Mouse (Mus musculus) thymus, adult 2 months (tissue): ENCODE measurements around the gene Mdga1. TPM values are rescaled to one million over a fixed set of nuclear protein-coding genes. Genes with fewer than 3 reads are reported as not detected.

ENCODE experiments used
- DNase-seq: peaks from one replicate; pipeline ENCODE4 v3.0.0; 2021
- H3K27ac ChIP-seq: fragments of 200-500 bp; 2 replicates; pipeline ENCODE4 v1.5.1; 2012; ENCODE audit warnings: low read length, control low read depth; ENCODE audit not compliant: control insufficient read depth, insufficient read depth
- H3K27me3 ChIP-seq: fragments of 200-500 bp; 2 replicates; pipeline ENCODE4 v1.6.1; 2012; ENCODE audit warnings: mild to moderate bottlenecking, low read length, moderate library complexity, mixed read lengths; ENCODE audit not compliant: control insufficient read depth, insufficient read depth
- H3K36me3 ChIP-seq: fragments of 200-500 bp; 2 replicates; pipeline ENCODE4 v1.6.1; 2012; ENCODE audit warnings: mild to moderate bottlenecking, low read length, moderate library complexity; ENCODE audit not compliant: control insufficient read depth, insufficient read depth
- H3K4me1 ChIP-seq: fragments of 200-500 bp; replicated peaks from 2 replicates; pipeline ENCODE4 v1.6.1; 2012; ENCODE audit warnings: low read length; ENCODE audit not compliant: control insufficient read depth, insufficient read depth
- H3K4me3 ChIP-seq: fragments of 200-500 bp; 2 replicates; pipeline ENCODE4 v1.5.1; 2012; ENCODE audit warnings: mild to moderate bottlenecking, low read length, control low read depth, moderate library complexity; ENCODE audit not compliant: control insufficient read depth, insufficient read depth
- CTCF ChIP-seq: fragments of 200-500 bp; IDR thresholded peaks from 2 replicates; pipeline ENCODE4 v1.5.1; 2012; ENCODE audit warnings: mild to moderate bottlenecking, control low read depth, low read length, moderate library complexity, borderline replicate concordance; ENCODE audit not compliant: control insufficient read depth, poor library complexity, insufficient read depth; ENCODE audit errors: extremely low read depth
- POLR2A ChIP-seq: fragments of 200-500 bp; IDR thresholded peaks from 2 replicates; pipeline ENCODE4 v1.6.1; 2012; ENCODE audit warnings: mild to moderate bottlenecking, low read length, control low read depth, moderate library complexity; ENCODE audit not compliant: control insufficient read depth, poor library complexity, insufficient read depth; ENCODE audit errors: extremely low read depth
- WGBS: fragments of 180-500 bp; shearing (Covaris S2); methylation state at CpG from one replicate; pipeline ENCODE4 v1.1.7; 2018; 5-methylcytosine and 5-hydroxymethylcytosine counted together
- polyA plus RNA-seq: library from polyadenylated mRNA; depleted of rRNA; stranded (reverse); fragments of >200 nt; gene quantifications from 2 replicates; pipeline ENCODE4 v1.2.3, GENCODE M21; 2012

The Mdga1 gene
- polyA plus RNA-seq, 1 experiment, result 16.1 TPM

DNA sequence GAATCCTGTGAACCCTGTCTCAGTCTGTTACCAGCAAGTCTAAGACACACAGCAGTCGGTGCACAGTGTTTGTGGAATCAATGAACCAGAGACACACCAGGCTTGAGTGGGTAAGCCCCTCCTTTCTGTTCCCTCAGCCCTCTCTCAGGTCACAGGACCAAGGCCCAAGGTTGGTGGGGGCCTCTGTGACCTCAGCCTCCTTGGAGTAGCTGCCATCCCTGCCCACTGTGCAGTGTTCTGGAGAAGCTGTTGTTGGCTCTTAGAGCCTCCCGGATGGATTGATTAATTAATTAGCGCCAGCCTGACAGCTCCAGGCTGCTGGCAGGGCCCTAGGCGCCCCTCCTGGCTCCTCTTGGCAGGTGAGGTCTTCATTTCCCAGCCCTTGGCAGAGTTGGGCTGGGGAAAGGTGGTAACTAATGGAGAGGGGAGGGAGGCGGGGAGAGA lies 22.6 kb downstream of the Mdga1 start:
- Histone ChIP-seq H3K36me3 (no peaks in the 10 kb centered on the region), H3K27me3 (no peaks in the 10 kb centered on the region), H3K4me3 (no peak overlapping the region), H3K27ac (no peak overlapping the region), H3K4me1 (peaks cover 5% of the 10 kb centered on the region; the same call in 1 of the 2 replicates)
- DNase-seq, result no peak
- 92% methylated on average over 5 of the region's 5 CpGs for WGBS
- TF ChIP-seq CTCF, result no peak
- no peak for TF ChIP-seq POLR2A

DNA sequence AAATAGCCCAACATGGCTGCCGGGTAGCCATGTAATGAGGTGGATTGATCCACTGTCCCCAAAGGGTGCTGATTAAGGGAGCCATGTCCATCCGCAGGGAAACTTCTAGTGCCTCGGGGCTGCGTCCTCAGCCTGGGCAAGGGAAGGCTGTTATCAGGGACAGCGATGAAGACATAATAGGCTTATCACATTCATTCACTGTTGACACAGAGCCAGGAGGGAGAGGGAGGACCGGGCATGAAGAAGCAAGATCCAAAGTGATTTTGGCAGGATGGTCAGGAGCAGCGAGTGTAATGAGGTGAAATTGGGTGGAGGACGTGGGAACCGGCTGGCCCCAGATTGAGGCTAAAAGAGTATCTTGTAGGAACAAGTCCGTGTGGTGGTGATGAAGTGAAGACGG lies 25.5 kb downstream of the Mdga1 start:
- TF ChIP-seq POLR2A, result no peak
- TF ChIP-seq CTCF, result no peak
- Histone ChIP-seq H3K27me3 (no peaks in the 10 kb centered on the region), H3K27ac (no peak overlapping the region), H3K4me3 (no peak overlapping the region), H3K36me3 (no peaks in the 10 kb centered on the region), H3K4me1 (no peaks in the 10 kb centered on the region)
- DNase-seq, result no peak
- WGBS, result 93% methylated on average over 11 of the region's 11 CpGs

DNA sequence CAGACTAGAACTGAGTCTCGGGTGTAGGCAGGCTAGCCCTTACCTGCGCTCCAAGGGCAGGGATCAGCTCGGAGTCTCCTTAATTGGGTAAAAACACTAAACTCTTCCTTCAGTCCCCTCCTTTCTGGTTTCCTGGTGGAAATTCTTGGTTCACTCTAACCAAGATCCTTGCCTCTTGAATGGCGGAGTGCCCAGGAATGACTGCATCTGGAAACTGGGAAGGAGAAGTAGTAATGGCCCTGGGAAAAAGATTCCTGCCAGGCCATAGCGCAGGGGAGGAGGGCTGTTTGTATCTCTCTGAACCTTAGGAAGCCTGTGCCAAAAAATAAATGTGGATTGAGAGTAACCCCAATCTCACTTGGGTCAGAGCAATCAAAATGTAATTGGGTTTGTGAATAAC lies 30.9 kb downstream of the Mdga1 start:
- no peak for DNase-seq
- TF ChIP-seq CTCF, result no peak
- 98% methylated on average over 5 of the region's 5 CpGs for WGBS
- H3K27ac ChIP-seq, result no peak overlapping the region
- no peaks in the 10 kb centered on the region for H3K27me3 ChIP-seq
- no peaks in the 10 kb centered on the region for H3K4me1 ChIP-seq
- no peaks in the 10 kb centered on the region for H3K36me3 ChIP-seq
- H3K4me3 ChIP-seq, result no peak overlapping the region

DNA sequence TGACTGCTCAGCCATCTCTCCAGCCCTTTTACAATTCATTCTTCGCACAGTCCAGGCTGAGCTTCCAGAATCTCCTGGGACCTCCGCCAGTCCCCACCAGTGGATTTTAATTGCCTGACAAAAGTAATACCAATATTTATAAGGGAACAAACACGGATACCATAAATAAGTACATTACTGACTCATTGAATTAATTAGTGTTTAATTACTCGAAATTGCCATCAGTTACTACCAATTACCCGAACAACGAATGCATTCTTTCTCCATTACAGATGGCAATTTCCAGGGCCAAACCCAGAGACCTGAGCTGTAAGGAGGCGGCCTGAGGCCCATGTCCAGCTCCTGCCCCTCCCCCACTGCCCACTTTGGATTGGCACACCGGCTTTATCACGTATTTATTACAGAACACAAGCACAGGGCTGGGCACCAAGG lies 32.5 kb downstream of the Mdga1 start:
- Histone ChIP-seq H3K27ac (no peak overlapping the region), H3K4me3 (no peak overlapping the region), H3K4me1 (no peaks in the 10 kb centered on the region), H3K36me3 (no peaks in the 10 kb centered on the region), H3K27me3 (no peaks in the 10 kb centered on the region)
- DNase-seq, result no peak
- TF ChIP-seq POLR2A (no peak), CTCF (no peak)
- 94% methylated on average over 9 of the region's 9 CpGs for WGBS

DNA sequence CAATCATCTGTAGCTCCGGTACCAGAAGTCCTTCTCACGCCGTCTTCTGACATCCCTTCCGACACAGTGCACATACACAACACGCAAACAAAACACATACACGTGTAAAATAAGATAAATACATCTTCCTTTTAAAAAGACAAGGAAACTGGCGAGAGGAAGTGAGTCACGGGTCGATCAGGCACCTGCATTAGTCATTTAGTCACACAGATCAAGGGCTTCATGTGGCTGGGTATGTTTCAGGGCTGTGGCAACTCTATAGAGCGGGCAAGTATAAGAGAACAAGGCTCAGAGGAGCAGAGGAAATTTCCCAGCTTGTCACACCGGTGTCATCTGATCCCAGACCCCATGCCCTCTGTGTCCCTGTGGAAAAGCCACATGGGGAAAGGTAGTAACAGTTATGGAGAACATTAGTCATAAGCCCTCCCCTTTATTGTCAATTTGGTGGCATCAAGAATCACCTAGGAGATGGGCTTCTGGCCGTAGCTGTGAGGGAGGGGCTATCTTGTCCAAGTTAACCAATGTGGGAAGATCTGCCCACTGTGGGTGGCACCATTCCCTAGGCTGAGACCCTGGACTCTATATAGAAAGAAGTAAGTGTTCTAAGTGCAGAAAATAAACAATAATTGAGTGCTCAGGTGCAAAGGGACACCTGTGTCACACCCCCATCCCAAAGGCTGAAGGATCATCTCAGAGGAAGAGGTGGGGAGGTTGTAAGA lies 35.6 kb downstream of the Mdga1 start:
- H3K4me1 ChIP-seq, result no peaks in the 10 kb centered on the region
- H3K27me3 ChIP-seq, result no peaks in the 10 kb centered on the region
- 75% methylated on average over 12 of the region's 12 CpGs for WGBS
- H3K27ac ChIP-seq, result no peak overlapping the region
- DNase-seq, result no peak
- TF ChIP-seq CTCF (no peak), POLR2A (no peak)
- H3K4me3 ChIP-seq, result no peak overlapping the region
- H3K36me3 ChIP-seq, result no peaks in the 10 kb centered on the region

DNA sequence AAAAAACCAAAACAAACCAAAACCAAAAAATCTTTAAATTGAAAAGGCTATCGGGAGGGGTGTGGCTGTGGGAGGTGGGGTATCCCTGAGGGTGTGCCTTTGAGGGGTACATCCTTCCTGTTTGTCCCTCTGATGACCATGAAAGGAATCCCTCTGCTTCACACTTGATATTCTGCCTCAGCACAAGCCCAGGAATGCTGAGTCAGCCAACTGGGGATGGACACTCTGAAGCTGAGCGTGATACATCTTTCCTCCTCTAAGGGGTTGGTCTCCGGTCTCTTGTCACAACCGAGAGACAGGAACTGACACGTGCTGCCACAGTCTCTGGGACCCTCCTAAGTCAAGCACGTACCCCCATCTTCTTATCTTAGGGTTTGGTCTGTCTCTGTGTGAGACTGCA lies 37.1 kb downstream of the Mdga1 start:
- no peak for DNase-seq
- H3K36me3 ChIP-seq, result no peaks in the 10 kb centered on the region
- H3K27me3 ChIP-seq, result no peaks in the 10 kb centered on the region
- H3K4me3 ChIP-seq, result no peak overlapping the region
- WGBS, result 61% methylated on average over 6 of the region's 6 CpGs
- no peak overlapping the region for H3K27ac ChIP-seq
- TF ChIP-seq POLR2A, result no peak
- no peak for TF ChIP-seq CTCF
- H3K4me1 ChIP-seq, result no peaks in the 10 kb centered on the region

DNA sequence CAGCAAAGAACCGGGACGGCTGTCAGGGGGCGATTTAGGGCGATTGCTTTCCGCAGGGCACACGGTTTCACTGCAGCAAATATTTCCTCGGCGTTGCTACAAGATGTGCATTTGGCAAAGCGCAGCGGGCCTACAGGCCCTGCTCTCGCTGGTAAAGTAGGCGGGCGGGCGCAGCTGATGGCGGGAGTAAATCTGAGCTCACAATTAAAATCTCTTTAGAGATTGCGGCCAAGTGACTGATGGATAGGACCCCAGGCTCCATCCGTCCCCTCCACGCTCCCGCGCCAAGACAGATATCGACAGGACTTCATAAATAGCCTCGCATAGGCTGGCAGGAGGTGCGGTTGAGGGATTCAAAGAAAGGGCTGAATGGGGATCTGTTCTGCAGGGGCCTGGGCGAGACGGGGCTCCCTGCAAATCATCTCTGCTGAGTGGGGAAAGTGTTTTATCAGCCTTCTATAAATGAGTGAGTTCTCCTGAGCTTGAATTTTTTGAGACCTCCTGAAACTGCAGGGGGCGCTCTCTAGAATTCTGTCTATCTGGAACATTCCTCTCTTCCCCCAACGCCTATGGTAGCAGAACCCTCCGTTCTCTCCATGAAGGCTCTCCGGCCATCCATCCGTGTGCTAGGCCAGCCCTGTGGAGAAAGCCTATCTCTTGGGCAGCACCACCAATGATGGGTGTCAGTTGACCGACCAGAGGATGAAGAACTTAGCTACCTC lies 38.5 kb downstream of the Mdga1 start:
- 94% methylated on average over 31 of the region's 31 CpGs for WGBS
- TF ChIP-seq POLR2A (no peak), CTCF (no peak)
- H3K4me1 ChIP-seq, result no peaks in the 10 kb centered on the region
- no peak overlapping the region for H3K4me3 ChIP-seq
- H3K27ac ChIP-seq, result no peak overlapping the region
- no peaks in the 10 kb centered on the region for H3K27me3 ChIP-seq
- no peaks in the 10 kb centered on the region for H3K36me3 ChIP-seq
- DNase-seq, result no peak
